Mouse (Mus musculus): ENCODE measurements around the gene Agpat4.

DNA sequence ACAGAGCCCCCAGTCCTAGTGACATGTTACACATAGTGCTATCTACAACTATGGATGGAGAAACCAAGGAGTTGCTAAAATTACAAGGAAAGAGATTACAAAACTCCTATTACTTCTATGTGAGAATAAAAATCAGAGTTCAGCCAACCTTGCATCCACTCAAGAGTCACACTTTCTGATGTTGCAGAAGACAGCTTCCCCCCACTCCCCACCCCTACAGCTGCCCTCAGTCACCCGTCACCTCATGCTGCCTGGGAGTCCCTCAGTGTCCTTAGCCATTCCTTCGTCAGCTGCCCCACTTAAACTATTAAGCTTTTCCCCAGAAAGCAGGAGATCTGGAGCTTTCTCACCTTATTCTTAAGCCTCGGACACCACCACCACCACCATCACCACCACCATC is 145.8 kb downstream of the Agpat4 start:
- TF ChIP-seq CTCF (IDR thresholded peaks at IDR 0.05; ENCODE audit: borderline replicate concordance, extremely low read depth, insufficient read depth, insufficient read length) (no peak), POLR2A (IDR thresholded peaks at IDR 0.05; ENCODE audit: borderline replicate concordance, extremely low read depth, insufficient read depth, insufficient read length, poor library complexity, severe bottlenecking) (no peak)

Measured in brain, embryonic 14.5 days (tissue).